Mouse (Mus musculus) megakaryocyte, adult 5-6 weeks (primary cell): ENCODE measurements around the gene Defb23. TPM values are rescaled to one million over a fixed set of nuclear protein-coding genes. Genes with fewer than 3 reads are reported as not detected.
A peak's percentile ranks its signal among the peaks of the same experiment; 100 is the strongest.
"Not testable (repeated sequence)": the region's sequence is repeated elsewhere in the genome, so short reads cannot be mapped to it uniquely, and the experiment has no call there.

Experiments used
- ATAC-seq: 2 replicates; pipeline ENCODE4 v1.8.0; 2016; ENCODE audit warnings: mild to moderate bottlenecking, inconsistent platforms; ENCODE audit not compliant: poor library complexity, severe bottlenecking
- total RNA-seq, 2 experiments: library from RNA; stranded (forward) in 1 of 2; stranded (reverse) in 1 of 2; fragments of 153-499, 151-499 nt in 1 of 2; fragments of 221-1000, 200-1000 nt in 1 of 2; gene quantifications; 2 replicates each; pipeline versions ENCODE4 v1.2.3 to v1.2.4; 2015 to 2017

Defb23 gene
- total RNA-seq, 2 experiments from 2014 or later = not detected

- ATAC-seq = no peak
Measured at GRCm38 (mm10) chr2:152438963-152439362, 25.5 kb downstream of the Defb23 start.

GRCm38 (mm10) chr2:152436983-152437860 lies 27.2 kb downstream of the Defb23 start:
- ATAC-seq = peak; percentile 94

- ATAC-seq = no peak
Measured at GRCm38 (mm10) chr2:152436405-152436901, 28.0 kb downstream of the Defb23 start.

GRCm38 (mm10) chr2:152428481-152428880 lies 35.9 kb downstream of the Defb23 start:
- ATAC-seq = not testable (repeated sequence)

- no peak for ATAC-seq
Measured at GRCm38 (mm10) chr2:152427493-152427892, 36.9 kb downstream of the Defb23 start.

GRCm38 (mm10) chr2:152415786-152416185 lies 48.6 kb downstream of the Defb23 start:
- no peak for ATAC-seq

GRCm38 (mm10) chr2:152415287-152415686 lies 49.1 kb downstream of the Defb23 start, which contains the start of gene 6820408C15Rik:
TSS of gene 6820408C15Rik (plus strand) at chr2:152415587.
- ATAC-seq = no peak

- ATAC-seq = peak; percentile 84
Measured at GRCm38 (mm10) chr2:152414591-152415165, 49.7 kb downstream of the Defb23 start, which contains the start of gene Zcchc3. TSS of gene Zcchc3 (minus strand) at chr2:152415027.

- ATAC-seq = peak; percentile 38
Measured at GRCm38 (mm10) chr2:152413765-152414584, 50.4 kb downstream of the Defb23 start.

GRCm38 (mm10) chr2:152413158-152413764 lies 51.2 kb downstream of the Defb23 start:
- no peak for ATAC-seq

GRCm38 (mm10) chr2:152412526-152413157 lies 51.8 kb downstream of the Defb23 start:
- no peak for ATAC-seq

GRCm38 (mm10) chr2:152411471-152411870 lies 52.9 kb downstream of the Defb23 start:
- ATAC-seq = no peak

- ATAC-seq = no peak
Measured at GRCm38 (mm10) chr2:152410971-152411371, 53.4 kb downstream of the Defb23 start.

GRCm38 (mm10) chr2:152409781-152410180 lies 54.6 kb downstream of the Defb23 start:
- no peak for ATAC-seq

Other genes starting within 250 kb of the Defb23 start
- gene Csnk2a1, start 237.8 kb downstream of the Defb23 start, total RNA-seq (2015) = 53.9 and 60.9 TPM in 2 replicates
- 95.3 and 105 TPM in 2 replicates for gene Csnk2a1, start 237.8 kb downstream of the Defb23 start, total RNA-seq (2017)
- 23.3 and 28.1 TPM in 2 replicates for gene Tbc1d20, start 170.8 kb downstream of the Defb23 start, total RNA-seq (2015)
- gene Tbc1d20, start 170.8 kb downstream of the Defb23 start, total RNA-seq (2017) = 23.2 and 28.9 TPM in 2 replicates
- gene Rbck1, start 132.0 kb downstream of the Defb23 start, total RNA-seq (2015) = 45.4 and 46.2 TPM in 2 replicates
- gene Rbck1, start 132.0 kb downstream of the Defb23 start, total RNA-seq (2017) = 54.8 and 55.5 TPM in 2 replicates
- 0.16 and 1.3 TPM in 2 replicates for gene Trib3, start 120.6 kb downstream of the Defb23 start, total RNA-seq (2015)
- gene Trib3, start 120.6 kb downstream of the Defb23 start, total RNA-seq (2017) = 1.1 TPM in 1 of 2 replicates, not detected in the other
- gene Nrsn2, start 88.0 kb downstream of the Defb23 start, total RNA-seq (2015) = not detected in 2 replicates
- not detected in 2 replicates for gene Nrsn2, start 88.0 kb downstream of the Defb23 start, total RNA-seq (2017)
- 0.27 and 0.60 TPM in 2 replicates for gene Sox12, start 66.6 kb downstream of the Defb23 start, total RNA-seq (2015)
- gene Sox12, start 66.6 kb downstream of the Defb23 start, total RNA-seq (2017) = 0.12 and 0.15 TPM in 2 replicates
- 0.98 and 1.9 TPM in 2 replicates for gene Zcchc3, start 49.6 kb downstream of the Defb23 start, total RNA-seq (2015)
- 2.1 and 2.6 TPM in 2 replicates for gene Zcchc3, start 49.6 kb downstream of the Defb23 start, total RNA-seq (2017)
- not detected in 2 replicates for gene 6820408C15Rik, start 49.0 kb downstream of the Defb23 start, total RNA-seq (2015)
- not detected in 2 replicates for gene 6820408C15Rik, start 49.0 kb downstream of the Defb23 start, total RNA-seq (2017)
- not detected in 2 replicates for gene Defb20, start 12.4 kb upstream of the Defb23 start, total RNA-seq (2015)
- not detected in 2 replicates for gene Defb20, start 12.4 kb upstream of the Defb23 start, total RNA-seq (2017)
- gene Defb22, start 25.5 kb upstream of the Defb23 start, total RNA-seq (2015) = not detected in 2 replicates
- gene Defb22, start 25.5 kb upstream of the Defb23 start, total RNA-seq (2017) = not detected in 2 replicates
- gene Defb26, start 47.1 kb upstream of the Defb23 start, total RNA-seq (2015) = not detected in 2 replicates
- not detected in 2 replicates for gene Defb26, start 47.1 kb upstream of the Defb23 start, total RNA-seq (2017)
- not detected in 2 replicates for gene Defb28, start 53.6 kb upstream of the Defb23 start, total RNA-seq (2015)
- not detected in 2 replicates for gene Defb28, start 53.6 kb upstream of the Defb23 start, total RNA-seq (2017)
- gene Defb29, start 75.5 kb upstream of the Defb23 start, total RNA-seq (2015) = not detected in 2 replicates
- gene Defb29, start 75.5 kb upstream of the Defb23 start, total RNA-seq (2017) = not detected in 2 replicates
- not detected in 2 replicates for gene Gm17416, start 104.7 kb upstream of the Defb23 start, total RNA-seq (2015)
- gene Gm17416, start 104.7 kb upstream of the Defb23 start, total RNA-seq (2017) = not detected in 2 replicates
- gene Defb21, start 108.1 kb upstream of the Defb23 start, total RNA-seq (2015) = not detected in 2 replicates
- gene Defb21, start 108.1 kb upstream of the Defb23 start, total RNA-seq (2017) = not detected in 2 replicates
- gene Defb19, start 115.7 kb upstream of the Defb23 start, total RNA-seq (2015) = not detected in 2 replicates
- not detected in 2 replicates for gene Defb19, start 115.7 kb upstream of the Defb23 start, total RNA-seq (2017)
- not detected in 2 replicates for gene Defb45, start 134.8 kb upstream of the Defb23 start, total RNA-seq (2015)
- gene Defb45, start 134.8 kb upstream of the Defb23 start, total RNA-seq (2017) = not detected in 2 replicates
- gene Defb36, start 139.7 kb upstream of the Defb23 start, total RNA-seq (2015) = not detected in 2 replicates
- gene Defb36, start 139.7 kb upstream of the Defb23 start, total RNA-seq (2017) = not detected in 2 replicates
- gene Defb25, start 158.4 kb upstream of the Defb23 start, total RNA-seq (2015) = not detected in 2 replicates
- gene Defb25, start 158.4 kb upstream of the Defb23 start, total RNA-seq (2017) = not detected in 2 replicates
- 8.9 and 10.2 TPM in 2 replicates for gene Rem1, start 162.3 kb upstream of the Defb23 start, total RNA-seq (2015)
- gene Rem1, start 162.3 kb upstream of the Defb23 start, total RNA-seq (2017) = 9.0 and 15.4 TPM in 2 replicates
- 165 and 166 TPM in 2 replicates for gene H13, start 204.8 kb upstream of the Defb23 start, total RNA-seq (2015)
- gene H13, start 204.8 kb upstream of the Defb23 start, total RNA-seq (2017) = 100 and 109 TPM in 2 replicates
- 8.4 and 9.3 TPM in 2 replicates for gene Mcts2, start 222.4 kb upstream of the Defb23 start, total RNA-seq (2015)
- 7.1 and 8.3 TPM in 2 replicates for gene Mcts2, start 222.4 kb upstream of the Defb23 start, total RNA-seq (2017)